Mouse (Mus musculus) layer of hippocampus, adult 18-20 months (tissue): Measurements from ENCODE around the gene Aspdh. TPM values are rescaled to one million over a fixed set of nuclear protein-coding genes. Genes with fewer than 3 reads are reported as not detected.

Source experiments
- DNase-seq, 2 experiments: peaks; one replicate each; pipeline ENCODE4 v3.0.0; 2022; ENCODE audit warnings: low spot score in 2 of 2
- total RNA-seq, 2 experiments: library from RNA; stranded (reverse); gene quantifications; 2 replicates each; pipeline ENCODE4 v1.2.3; 2021

The Aspdh gene
- total RNA-seq, 2 experiments from 2014 or later: 13.0 TPM

GRCm38 (mm10) chr7:44446070-44446855 lies 18.9 kb upstream of the Aspdh start:
- DNase-seq: peak in 1 of 2 experiments; percentile 36

GRCm38 (mm10) chr7:44453256-44453655 lies 11.9 kb upstream of the Aspdh start:
- no peak for DNase-seq

GRCm38 (mm10) chr7:44456302-44456701 lies 8.9 kb upstream of the Aspdh start:
- no peak for DNase-seq

- no peak for DNase-seq
These were observed 5.1 kb upstream of the Aspdh start for GRCm38 (mm10) chr7:44460067-44460466.

- peak in 1 of 2 experiments; percentile 13 for DNase-seq
These were observed 4.3 kb upstream of the Aspdh start for GRCm38 (mm10) chr7:44460767-44461502.

GRCm38 (mm10) chr7:44461503-44462217 lies 3.5 kb upstream of the Aspdh start:
- peak; percentile 2 to 16 for DNase-seq

GRCm38 (mm10) chr7:44462218-44463055 lies 2.8 kb upstream of the Aspdh start:
- peak in 1 of 2 experiments; percentile 50 for DNase-seq

GRCm38 (mm10) chr7:44463056-44463425 lies 2.1 kb upstream of the Aspdh start:
- no peak for DNase-seq

- DNase-seq: peak in 1 of 2 experiments; percentile 39
These were observed 1.5 kb upstream of the Aspdh start for GRCm38 (mm10) chr7:44463556-44464225.

GRCm38 (mm10) chr7:44464511-44464910 lies 680 bp upstream of the Aspdh start:
- DNase-seq: peak; percentile 84 to 92

GRCm38 (mm10) chr7:44466006-44466887 lies 1.1 kb downstream of the Aspdh start:
- peak; percentile 9 to 27 for DNase-seq

GRCm38 (mm10) chr7:44466888-44467311 lies 1.7 kb downstream of the Aspdh start:
- DNase-seq: peak; percentile 7 to 22

- peak; percentile 97 to 98 for DNase-seq
These were observed 2.7 kb downstream of the Aspdh start, which contains the start of gene Josd2 for GRCm38 (mm10) chr7:44467811-44468411. Gene Josd2 (plus strand): TSS chr7:44467980.

GRCm38 (mm10) chr7:44468644-44469285 lies 3.6 kb downstream of the Aspdh start:
- DNase-seq: no peak

- DNase-seq: no peak
These were observed 4.8 kb downstream of the Aspdh start for GRCm38 (mm10) chr7:44469677-44470675.

- peak in 1 of 2 experiments; percentile 4 for DNase-seq
These were observed 5.8 kb downstream of the Aspdh start for GRCm38 (mm10) chr7:44470696-44471612.
